Mouse (Mus musculus) natural killer cell, adult 2 months (primary cell): Measurements from ENCODE around the gene Slc12a6.
"Not testable (repeated sequence)": the region's sequence is repeated elsewhere in the genome, so short reads cannot be mapped to it uniquely, and the experiment has no call there.

ENCODE experiments used
- DNase-seq, 2 experiments: peaks; one replicate each; pipeline ENCODE4 v3.0.0; 2022; ENCODE audit warnings: low spot score in 2 of 2

Slc12a6 gene

GRCm38 (mm10) chr2:112262779-112263295, 2.8 kb upstream of the Slc12a6 start:
- DNase-seq = no peak

- DNase-seq = no peak
Measured at GRCm38 (mm10) chr2:112264364-112264763, 1.3 kb upstream of the Slc12a6 start.

- peak; percentile 53 to 66 for DNase-seq
Measured at GRCm38 (mm10) chr2:112266242-112266592, 592 bp downstream of the Slc12a6 start, which contains the start of gene Gm21985. Gene Gm21985 (plus strand): TSS chr2:112266314.

GRCm38 (mm10) chr2:112266780-112267179, 1.2 kb downstream of the Slc12a6 start:
- DNase-seq = peak in 1 of 2 experiments; percentile 21

GRCm38 (mm10) chr2:112267547-112268269, 2.1 kb downstream of the Slc12a6 start:
- peak in 1 of 2 experiments; percentile 23 for DNase-seq

GRCm38 (mm10) chr2:112270011-112270410, 4.4 kb downstream of the Slc12a6 start:
- DNase-seq = no peak

- DNase-seq = no peak
Measured at GRCm38 (mm10) chr2:112272909-112273308, 7.3 kb downstream of the Slc12a6 start.

- no peak for DNase-seq
Measured at GRCm38 (mm10) chr2:112273474-112273873, 7.8 kb downstream of the Slc12a6 start.

- DNase-seq = no peak
Measured at GRCm38 (mm10) chr2:112276870-112277269, 11.2 kb downstream of the Slc12a6 start.

GRCm38 (mm10) chr2:112282846-112283245, 17.2 kb downstream of the Slc12a6 start:
- no peak for DNase-seq

GRCm38 (mm10) chr2:112284363-112285030, 18.9 kb downstream of the Slc12a6 start:
- no peak for DNase-seq

GRCm38 (mm10) chr2:112285031-112285390, 19.4 kb downstream of the Slc12a6 start:
- no peak for DNase-seq

- not testable (repeated sequence) for DNase-seq
Measured at GRCm38 (mm10) chr2:112286062-112286461, 20.4 kb downstream of the Slc12a6 start.

GRCm38 (mm10) chr2:112287059-112287458, 21.4 kb downstream of the Slc12a6 start:
- DNase-seq = no peak

GRCm38 (mm10) chr2:112289507-112289906, 23.9 kb downstream of the Slc12a6 start:
- no peak for DNase-seq

GRCm38 (mm10) chr2:112292823-112293222, 27.2 kb downstream of the Slc12a6 start:
- no peak for DNase-seq

- no peak for DNase-seq
Measured at GRCm38 (mm10) chr2:112296211-112296610, 30.6 kb downstream of the Slc12a6 start.

GRCm38 (mm10) chr2:112298221-112298620, 32.6 kb downstream of the Slc12a6 start:
- no peak for DNase-seq

- no peak for DNase-seq
Measured at GRCm38 (mm10) chr2:112308671-112309070, 43.0 kb downstream of the Slc12a6 start.

GRCm38 (mm10) chr2:112309161-112309600, 43.6 kb downstream of the Slc12a6 start:
- DNase-seq = no peak

- DNase-seq = no peak
Measured at GRCm38 (mm10) chr2:112315638-112316037, 50.0 kb downstream of the Slc12a6 start.

GRCm38 (mm10) chr2:112318227-112318626, 52.6 kb downstream of the Slc12a6 start:
- DNase-seq = no peak

GRCm38 (mm10) chr2:112318905-112319304, 53.3 kb downstream of the Slc12a6 start:
- no peak for DNase-seq
